Mouse (Mus musculus): Measurements from ENCODE around the gene App. TPM values are rescaled to one million over a fixed set of nuclear protein-coding genes. Genes with fewer than 3 reads are reported as not detected.

App gene
- polyA plus RNA-seq, 1 experiment from 2014 or later: 44.5 TPM

DNA sequence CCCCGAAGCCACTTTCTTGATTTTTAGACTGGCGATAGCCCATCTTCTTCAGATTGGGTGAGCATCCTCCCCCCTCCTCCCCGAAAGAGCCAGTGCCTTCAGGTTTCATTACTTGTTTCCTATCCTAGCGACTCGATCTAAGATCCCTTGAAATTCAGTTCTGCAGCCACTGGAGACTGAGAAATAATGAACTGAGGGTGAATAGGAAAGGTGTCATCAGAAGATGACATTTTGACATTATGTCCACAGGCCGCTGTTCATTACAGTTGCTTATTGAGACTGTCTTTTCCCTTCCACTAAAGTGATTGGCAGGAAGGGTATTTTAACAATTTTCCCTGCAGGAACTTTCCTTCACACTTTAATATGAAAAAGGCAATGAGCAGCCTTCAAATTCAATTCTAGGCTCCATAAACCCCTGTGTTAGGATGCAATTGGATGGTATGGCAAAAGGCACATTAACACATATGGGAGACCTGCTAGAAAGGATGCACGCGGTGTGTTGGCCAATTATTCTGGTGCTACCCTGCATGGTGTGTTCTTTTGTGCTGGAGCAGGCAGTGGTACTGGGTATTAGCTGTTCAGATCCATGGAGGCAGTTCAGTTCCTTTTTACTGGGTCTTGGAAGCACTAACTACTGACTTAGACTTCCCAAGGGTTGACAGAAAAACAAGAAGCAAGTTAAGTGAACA, 261.9 kb downstream of the App start:
- Histone ChIP-seq H3K27me3 (replicated peaks; ENCODE audit: control insufficient read depth, insufficient read depth, low read length) (no peaks in the 10 kb centered on the region), H3K36me3 (ENCODE audit: control insufficient read depth, insufficient read depth, low read length) (no peaks in the 10 kb centered on the region), H3K4me3 (ENCODE audit: low read depth, low read length) (no peak overlapping the region), H3K4me1 (replicated peaks; ENCODE audit: control insufficient read depth, insufficient read depth, low read length) (no peaks in the 10 kb centered on the region), H3K4me2 (no peak overlapping the region), H3K27ac (ENCODE audit: low read depth, low read length) (no peak overlapping the region), H3K9ac (ENCODE audit: low read depth, low read length) (no peak overlapping the region), H3K9me3 (ENCODE audit: control insufficient read depth, low read length) (no peaks in the 10 kb centered on the region)
- WGBS: 85% methylated on average over 8 of the region's 8 CpGs
- ATAC-seq (replicated peaks; ENCODE audit: low FRiP score) (no peak), DNase-seq (ENCODE audit: low spot score) (no peak)

DNA sequence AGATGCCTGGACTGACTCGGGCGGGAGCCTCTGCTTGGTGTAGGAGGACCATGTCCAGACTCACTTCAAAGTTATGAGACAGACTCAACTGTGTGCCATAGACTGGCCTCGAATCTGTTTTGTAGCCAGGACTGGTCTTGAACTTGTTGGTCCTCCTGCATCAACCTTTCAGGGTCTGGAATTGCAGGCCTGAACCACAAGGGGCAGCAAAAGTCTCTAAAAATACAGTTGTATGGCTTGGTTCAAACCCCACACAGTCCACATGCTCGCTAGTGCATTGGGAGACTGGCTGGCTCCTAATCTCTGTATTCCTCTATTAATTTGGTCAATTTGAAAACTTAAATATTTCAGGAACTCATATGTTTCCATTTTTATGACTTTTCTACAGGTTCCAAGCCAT, 270.6 kb downstream of the App start:
- Histone ChIP-seq H3K9ac (ENCODE audit: low read depth, low read length) (no peak overlapping the region), H3K4me3 (ENCODE audit: low read depth, low read length) (no peak overlapping the region), H3K27ac (ENCODE audit: low read depth, low read length) (no peak overlapping the region), H3K4me2 (no peak overlapping the region), H3K4me1 (replicated peaks; ENCODE audit: control insufficient read depth, insufficient read depth, low read length) (no peaks in the 10 kb centered on the region), H3K36me3 (ENCODE audit: control insufficient read depth, insufficient read depth, low read length) (no peaks in the 10 kb centered on the region), H3K9me3 (ENCODE audit: control insufficient read depth, low read length) (no peaks in the 10 kb centered on the region), H3K27me3 (replicated peaks; ENCODE audit: control insufficient read depth, insufficient read depth, low read length) (no peaks in the 10 kb centered on the region)
- DNase-seq (ENCODE audit: low spot score) (no peak), ATAC-seq (replicated peaks; ENCODE audit: low FRiP score) (no peak)
- 83% methylated on average over 4 of the region's 4 CpGs for WGBS
